Mouse (Mus musculus): ENCODE measurements around the gene Rnf212.

Gene Rnf212

GRCm38 (mm10) chr5:108713096-108713495 is 61.7 kb downstream of the Rnf212 start:
- no peak for DNase-seq (ENCODE audit: inconsistent ontology term)

DNA sequence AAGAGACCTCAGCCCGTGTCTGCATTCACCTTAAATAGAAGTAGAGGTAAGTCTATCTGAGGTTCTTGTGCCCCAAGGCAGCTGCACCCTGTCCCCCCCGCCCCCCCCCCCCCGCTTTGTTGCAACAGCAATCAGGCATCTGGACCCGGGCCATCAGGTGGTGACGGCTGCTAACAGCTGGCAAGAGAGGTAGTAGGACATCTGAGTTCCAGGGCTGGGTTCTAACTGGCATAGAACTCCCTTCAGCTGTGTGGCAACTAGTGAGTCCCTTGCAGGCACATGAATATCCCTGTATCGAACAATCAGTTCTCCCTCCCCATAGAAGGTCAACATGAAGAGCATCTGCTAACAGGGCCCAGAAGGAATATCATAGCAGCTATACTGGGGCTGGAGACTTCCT is 62.8 kb downstream of the Rnf212 start:
- DNase-seq (ENCODE audit: inconsistent ontology term) = no peak

- no peak for DNase-seq (ENCODE audit: inconsistent ontology term)
Observed at GRCm38 (mm10) chr5:108708981-108709731, 65.6 kb downstream of the Rnf212 start.

GRCm38 (mm10) chr5:108708419-108708818 is 66.4 kb downstream of the Rnf212 start:
- no peak for DNase-seq (ENCODE audit: inconsistent ontology term)

GRCm38 (mm10) chr5:108707758-108708157 is 67.0 kb downstream of the Rnf212 start:
- DNase-seq (ENCODE audit: inconsistent ontology term) = no peak

DNA sequence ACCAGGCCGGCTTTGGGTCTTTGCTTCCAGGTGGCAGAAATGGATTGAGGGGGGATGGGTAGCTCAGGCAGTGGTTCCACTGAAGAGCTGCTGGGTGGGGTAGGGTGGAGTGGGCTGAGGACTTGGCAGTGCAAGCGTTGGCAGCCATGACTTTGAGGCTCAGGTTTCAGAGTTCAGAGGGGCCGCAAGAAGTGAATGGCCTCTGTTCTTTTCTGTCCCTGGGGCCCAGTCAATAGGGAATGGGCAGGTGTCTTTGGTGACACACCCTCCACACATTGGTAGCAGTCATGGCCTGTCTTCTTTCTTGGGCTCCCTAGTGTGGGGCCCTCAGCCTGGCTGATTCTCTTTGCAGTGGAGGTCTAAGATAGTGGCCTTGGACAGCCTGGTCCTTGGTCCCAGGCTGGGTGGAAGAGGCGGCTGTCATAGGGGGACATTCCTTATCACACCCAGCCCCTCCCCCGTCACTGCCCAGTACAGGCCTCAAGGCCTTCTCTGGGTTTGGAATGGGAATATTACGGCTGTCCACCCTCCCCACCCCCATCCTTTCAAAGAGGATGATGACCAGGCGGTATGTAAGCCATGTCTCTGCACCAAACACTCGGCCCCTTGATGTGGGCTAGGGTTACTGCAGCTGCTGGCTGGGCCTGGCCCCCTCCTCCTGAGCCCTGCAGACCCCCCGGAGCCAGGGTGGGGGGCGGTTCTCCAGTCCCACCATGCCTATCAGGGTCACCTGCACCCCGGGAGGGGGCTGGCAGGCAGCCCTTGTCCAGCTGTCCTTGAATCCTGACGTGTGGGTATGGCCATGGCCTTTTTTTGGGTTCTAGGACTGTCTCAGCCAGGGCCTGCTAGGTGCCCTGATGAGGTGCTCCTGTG is 70.8 kb downstream of the Rnf212 start:
- no peak for DNase-seq (ENCODE audit: inconsistent ontology term)

DNA sequence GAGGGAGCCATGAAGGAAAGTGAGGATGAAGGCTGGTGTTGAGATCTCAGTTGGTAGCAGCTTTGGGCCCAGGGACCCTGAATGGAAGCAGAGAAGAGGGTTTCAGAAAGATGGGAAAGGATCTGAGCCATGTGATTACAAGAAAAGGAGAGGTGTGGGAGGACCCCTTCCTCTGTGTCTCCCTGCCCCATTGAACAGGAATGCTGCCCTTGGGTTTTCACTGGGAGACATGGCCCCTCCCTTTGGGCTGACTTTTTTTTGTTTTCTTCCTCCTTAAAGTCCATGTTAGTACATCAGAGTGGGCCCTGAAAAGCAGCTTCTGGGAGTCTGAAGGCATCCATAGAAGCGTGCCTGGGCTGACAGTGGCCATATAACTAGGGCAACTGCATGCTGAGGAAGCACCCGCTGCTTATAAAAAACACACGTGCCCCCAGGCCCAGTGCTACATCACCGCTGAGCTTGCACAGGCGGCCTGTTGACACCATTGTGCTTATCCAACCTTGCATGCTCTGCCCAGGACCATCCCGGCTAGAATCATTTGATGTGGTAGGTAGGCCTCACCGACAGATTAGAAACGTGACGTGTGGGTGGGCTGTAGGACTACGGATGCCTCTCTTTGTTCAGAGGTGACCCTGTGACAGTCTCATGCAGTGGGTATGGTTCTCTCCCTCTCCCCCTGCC is 73.3 kb downstream of the Rnf212 start:
- DNase-seq (ENCODE audit: inconsistent ontology term) = no peak

GRCm38 (mm10) chr5:108700346-108700745 is 74.4 kb downstream of the Rnf212 start:
- no peak for DNase-seq (ENCODE audit: inconsistent ontology term)

DNA sequence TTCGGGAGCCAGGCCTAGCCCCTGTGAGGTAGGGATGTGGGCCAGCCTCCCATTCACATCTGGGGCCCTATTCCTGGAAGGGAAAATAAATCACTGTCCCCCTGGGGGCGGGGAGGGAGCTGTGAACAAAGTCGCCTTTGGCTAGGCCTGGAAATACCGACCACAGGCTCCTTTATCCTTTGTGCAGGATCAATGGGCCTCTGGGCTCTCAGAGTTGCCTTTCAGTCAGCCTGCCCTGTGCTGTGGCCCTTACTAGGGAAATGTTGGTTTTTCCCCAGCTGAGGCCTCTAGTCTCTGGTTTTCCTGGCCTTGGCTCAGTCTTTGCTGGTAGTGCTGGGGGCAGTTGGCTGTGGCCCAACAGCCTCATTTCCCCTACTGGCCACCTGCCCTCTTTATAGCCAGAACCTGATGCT is 77.4 kb downstream of the Rnf212 start:
- DNase-seq (ENCODE audit: inconsistent ontology term) = peak; percentile 88

DNA sequence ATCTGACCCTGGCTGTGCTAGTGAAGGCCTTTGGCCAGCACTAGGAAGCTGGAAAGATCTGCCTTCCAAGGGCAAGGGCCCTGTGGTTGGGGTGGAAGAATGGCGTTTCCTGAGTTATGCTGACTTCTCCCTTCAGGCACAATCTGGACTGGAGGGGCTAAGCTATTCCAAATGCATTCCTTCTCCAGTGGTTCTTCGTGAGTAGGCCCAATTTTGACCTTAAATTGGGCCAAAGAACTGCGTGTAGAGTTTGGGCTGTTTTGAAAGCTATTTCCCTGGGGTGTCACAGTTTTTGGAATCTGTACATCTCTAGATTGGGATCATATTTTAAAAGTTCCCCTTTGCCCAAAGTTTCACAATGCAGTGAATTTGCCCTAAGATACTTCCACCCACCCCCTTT is 78.2 kb downstream of the Rnf212 start:
- DNase-seq (ENCODE audit: inconsistent ontology term) = no peak

GRCm38 (mm10) chr5:108695861-108696260 is 78.9 kb downstream of the Rnf212 start:
- no peak for DNase-seq (ENCODE audit: inconsistent ontology term)

GRCm38 (mm10) chr5:108694352-108695261 is 80.2 kb downstream of the Rnf212 start:
- peak; percentile 80 for DNase-seq (ENCODE audit: inconsistent ontology term)

DNA sequence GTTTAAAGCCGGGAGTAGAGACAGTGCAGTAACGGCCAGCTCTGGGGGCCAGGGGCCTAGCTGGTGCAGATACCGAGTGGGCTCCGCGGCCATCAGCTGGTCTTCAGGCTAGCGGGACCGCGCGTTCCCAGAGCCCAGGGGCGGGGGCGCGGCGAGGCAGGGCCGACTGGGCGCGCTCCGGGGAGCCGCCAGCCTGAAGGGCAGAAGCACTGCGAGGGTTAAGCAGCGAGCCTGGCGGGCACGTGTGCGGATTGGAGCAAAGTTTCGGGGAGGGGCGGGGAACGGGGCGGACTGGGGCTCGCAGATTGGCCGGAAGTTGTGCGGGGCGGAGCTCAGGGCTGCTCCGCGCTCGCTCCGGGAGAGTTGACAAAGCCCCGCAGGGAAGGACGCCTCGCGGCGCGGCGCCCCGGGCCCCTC is 80.9 kb downstream of the Rnf212 start:
- peak; percentile 96 for DNase-seq (ENCODE audit: inconsistent ontology term)

GRCm38 (mm10) chr5:108692271-108692670 is 82.5 kb downstream of the Rnf212 start, which contains the start of gene Fgfrl1:
Fgfrl1 (plus strand) TSS chr5:108692382.
- peak; percentile 75 for DNase-seq (ENCODE audit: inconsistent ontology term)

- DNase-seq (ENCODE audit: inconsistent ontology term) = no peak
Observed at GRCm38 (mm10) chr5:108691152-108691551, 83.6 kb downstream of the Rnf212 start.

GRCm38 (mm10) chr5:108689091-108689490 is 85.7 kb downstream of the Rnf212 start:
- no peak for DNase-seq (ENCODE audit: inconsistent ontology term)

- DNase-seq (ENCODE audit: inconsistent ontology term) = no peak
Observed at GRCm38 (mm10) chr5:108680871-108681270, 93.9 kb downstream of the Rnf212 start.

DNA sequence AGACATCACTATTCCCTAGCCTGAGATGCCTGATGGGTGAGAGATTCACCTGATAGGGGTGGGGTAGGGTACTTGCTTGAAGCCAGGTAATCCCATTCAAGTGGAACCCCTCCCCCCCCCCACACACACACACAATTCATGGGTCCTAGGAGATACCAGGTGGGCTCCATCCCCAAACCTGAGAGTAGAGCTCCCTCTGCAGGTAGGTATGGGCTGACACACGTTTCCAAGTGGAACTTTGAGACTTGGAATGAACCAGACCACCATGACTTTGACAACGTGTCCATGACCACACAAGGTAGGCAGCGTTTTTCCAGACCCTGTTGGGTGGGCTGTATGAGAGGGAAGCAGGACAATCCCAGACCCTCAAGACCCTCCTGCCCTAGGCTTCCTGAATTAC is 94.9 kb downstream of the Rnf212 start:
- no peak for DNase-seq (ENCODE audit: inconsistent ontology term)

All from Muller cell, postnatal 12 days (primary cell).